Mouse (Mus musculus): ENCODE results near the gene Pcgf1.

Pcgf1 gene

GRCm38 (mm10) chr6:83065995-83066394 is 11.7 kb upstream of the Pcgf1 start:
- in situ Hi-C loops (cut with MseI, MboI): no loop called here

- in situ Hi-C loops (cut with MseI, MboI): no loop called here
These were observed 11.2 kb upstream of the Pcgf1 start for GRCm38 (mm10) chr6:83066441-83066840.

- in situ Hi-C loops (cut with MseI, MboI): no loop called here
These were observed 9.4 kb upstream of the Pcgf1 start for GRCm38 (mm10) chr6:83068221-83068620.

- in situ Hi-C loops (cut with MseI, MboI): no loop called here
These were observed 8.8 kb upstream of the Pcgf1 start for GRCm38 (mm10) chr6:83068706-83069487.

- in situ Hi-C loops (cut with MseI, MboI): no loop called here
These were observed 8.0 kb upstream of the Pcgf1 start for GRCm38 (mm10) chr6:83069488-83070246.

- in situ Hi-C loops (cut with MseI, MboI): no loop called here
These were observed 7.6 kb upstream of the Pcgf1 start, which contains the start of gene Tlx2 for GRCm38 (mm10) chr6:83070247-83070310. Gene Tlx2 (minus strand): TSS chr6:83070293.

- in situ Hi-C loops (cut with MseI, MboI): no loop called here
These were observed 7.1 kb upstream of the Pcgf1 start for GRCm38 (mm10) chr6:83070311-83071219.

GRCm38 (mm10) chr6:83071220-83071619 is 6.4 kb upstream of the Pcgf1 start:
- in situ Hi-C loops (cut with MseI, MboI): no loop called here

GRCm38 (mm10) chr6:83074979-83075378 is 2.7 kb upstream of the Pcgf1 start:
- in situ Hi-C loops (cut with MseI, MboI): loop anchor here in 1 of 2 experiments (25.0 kb wide), 1 partner anchor 88 kb away; no protein-coding TSS in a partner anchor

GRCm38 (mm10) chr6:83078324-83078858 is 722 bp downstream of the Pcgf1 start:
- in situ Hi-C loops (cut with MseI, MboI): loop anchor here in 1 of 2 experiments (25.0 kb wide), 1 partner anchor 91 kb away; no protein-coding TSS in a partner anchor

GRCm38 (mm10) chr6:83080210-83080609 is 2.5 kb downstream of the Pcgf1 start:
- in situ Hi-C loops (cut with MseI, MboI): loop anchor here in 1 of 2 experiments (25.0 kb wide), 1 partner anchor 93 kb away; no protein-coding TSS in a partner anchor

- in situ Hi-C loops (cut with MseI, MboI): loop anchor here in 1 of 2 experiments (25.0 kb wide), 1 partner anchor 96 kb away; no protein-coding TSS in a partner anchor
These were observed 5.8 kb downstream of the Pcgf1 start for GRCm38 (mm10) chr6:83083497-83083896.

GRCm38 (mm10) chr6:83084477-83084876 is 6.8 kb downstream of the Pcgf1 start:
- in situ Hi-C loops (cut with MseI, MboI): loop anchor here in 1 of 2 experiments (25.0 kb wide), 1 partner anchor 97 kb away; no protein-coding TSS in a partner anchor

- in situ Hi-C loops (cut with MseI, MboI): loop anchor here in 1 of 2 experiments (25.0 kb wide), 1 partner anchor 99 kb away; no protein-coding TSS in a partner anchor
These were observed 8.7 kb downstream of the Pcgf1 start, which contains the start of gene Lbx2 for GRCm38 (mm10) chr6:83086121-83087035. Gene Lbx2 (plus strand): TSS chr6:83086367.

GRCm38 (mm10) chr6:83087205-83087925 is 9.7 kb downstream of the Pcgf1 start:
- in situ Hi-C loops (cut with MseI, MboI): loop anchor here in 1 of 2 experiments (25.0 kb wide), 1 partner anchor 100 kb away; no protein-coding TSS in a partner anchor

- in situ Hi-C loops (cut with MseI, MboI): loop anchor here in 1 of 2 experiments (25.0 kb wide), 1 partner anchor 101 kb away; no protein-coding TSS in a partner anchor
These were observed 10.2 kb downstream of the Pcgf1 start for GRCm38 (mm10) chr6:83087926-83088260.

- in situ Hi-C loops (cut with MseI, MboI): loop anchor here in 1 of 2 experiments (25.0 kb wide), 1 partner anchor 105 kb away; no protein-coding TSS in a partner anchor
These were observed 14.9 kb downstream of the Pcgf1 start for GRCm38 (mm10) chr6:83092416-83093127.

GRCm38 (mm10) chr6:83095968-83096367 is 18.3 kb downstream of the Pcgf1 start:
- in situ Hi-C loops (cut with MseI, MboI): loop anchor here (5.0 to 25.0 kb wide), 2 partner anchors 99 to 109 kb away; no protein-coding TSS in a partner anchor

- in situ Hi-C loops (cut with MseI, MboI): loop anchor here (5.0 to 25.0 kb wide), 2 partner anchors 101 to 111 kb away; no protein-coding TSS in a partner anchor
These were observed 20.7 kb downstream of the Pcgf1 start for GRCm38 (mm10) chr6:83098411-83098810.
